Mouse (Mus musculus) erythroblast, embryonic 14.5 days (primary cell): Measurements from ENCODE around the gene Ap2a2.

Experiments used
- GATA1 ChIP-seq: IDR thresholded peaks from 2 replicates; pipeline ENCODE4 v1.6.1; 2012; ENCODE audit warnings: low read length, inconsistent platforms, mixed read lengths
- TAL1 ChIP-seq: IDR thresholded peaks from 3 replicates; pipeline ENCODE4 v1.6.1; 2012; ENCODE audit warnings: low read length, inconsistent platforms, mixed read lengths

DNA sequence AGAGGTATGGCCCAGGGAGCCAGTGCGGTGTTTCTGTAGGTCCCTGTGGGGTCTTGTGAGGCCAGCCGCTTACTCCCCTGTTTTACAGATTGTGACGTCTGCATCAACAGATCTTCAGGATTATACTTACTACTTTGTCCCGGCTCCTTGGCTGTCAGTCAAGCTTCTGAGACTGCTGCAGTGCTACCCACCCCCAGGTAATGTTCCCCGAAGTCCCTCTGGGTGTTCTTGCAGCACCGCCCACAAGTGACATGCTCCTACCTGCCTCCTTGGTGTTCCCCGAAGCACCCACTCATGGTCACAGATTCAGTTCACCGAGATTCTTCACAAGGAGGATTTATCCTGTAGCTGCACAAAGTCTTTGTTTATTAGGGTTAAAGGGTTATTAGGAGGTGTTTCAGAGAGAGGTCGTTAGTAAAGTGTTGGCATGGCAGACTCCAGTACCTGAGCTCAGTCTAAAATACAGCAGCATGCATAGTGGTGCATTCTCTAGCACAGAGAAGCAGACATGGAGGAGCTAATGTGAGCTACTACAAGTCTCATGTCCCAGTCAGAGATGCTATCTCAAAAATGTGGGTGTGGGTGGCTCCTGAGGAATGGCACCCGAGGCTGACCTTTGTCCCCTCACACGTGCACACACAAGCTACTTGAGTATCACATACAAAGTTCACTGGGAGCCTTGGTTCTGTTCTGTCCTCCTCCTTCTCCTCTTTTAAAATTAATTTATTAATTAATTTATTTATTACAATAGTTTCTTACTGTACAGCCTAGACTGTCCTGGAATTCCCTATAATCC lies 47.9 kb downstream of the Ap2a2 start:
- no peak for TF ChIP-seq TAL1
- no peak for TF ChIP-seq GATA1
